Mouse (Mus musculus): ENCODE measurements around the gene Helt. TPM values are rescaled to one million over a fixed set of nuclear protein-coding genes. Genes with fewer than 3 reads are reported as not detected.

The Helt gene
- total and polyA plus RNA-seq, 3 experiments = not detected

- no peak overlapping the region for H3K9ac ChIP-seq (ENCODE audit: insufficient read depth, low read depth)
- DNase-seq (ENCODE audit: extremely low read depth) = no peak
- no peak overlapping the region for H3K27ac ChIP-seq (ENCODE audit: insufficient read depth, low read depth)
- no peak for TF ChIP-seq MEF2A (IDR thresholded peaks at IDR 0.05; ENCODE audit: borderline replicate concordance, low read depth, low read length)
- no peak for TF ChIP-seq USF2 (conservative IDR thresholded peaks at IDR 0.05; ENCODE audit: low read depth, low read length)
- TF ChIP-seq NELFE (IDR thresholded peaks at IDR 0.05; ENCODE audit: low read depth, low read length) = no peak
- TF ChIP-seq RCOR1 (conservative IDR thresholded peaks at IDR 0.05; ENCODE audit: low read depth, low read length) = no peak
- TF ChIP-seq RAD21 (IDR thresholded peaks at IDR 0.05; ENCODE audit: low read depth, low read length) = no peak
- TF ChIP-seq MXI1 (IDR thresholded peaks at IDR 0.05; ENCODE audit: low read depth, low read length) = no peak
- no peak for TF ChIP-seq SIN3A (IDR thresholded peaks at IDR 0.05; ENCODE audit: low read length)
- TF ChIP-seq POLR2A (IDR thresholded peaks at IDR 0.05; ENCODE audit: low read depth, low read length) = no peak
- no peak for TF ChIP-seq KAT2A (IDR thresholded peaks at IDR 0.05; ENCODE audit: insufficient replicate concordance, low read length)
- TF ChIP-seq BHLHE40 (IDR thresholded peaks at IDR 0.05; ENCODE audit: low read depth, low read length) = no peak
- no peak overlapping the region for H3K4me2 ChIP-seq (ENCODE audit: insufficient read depth, low read depth, poor library complexity, severe bottlenecking)
- H3K79me2 ChIP-seq (replicated peaks; ENCODE audit: control insufficient read depth, extremely low read depth, insufficient read depth, poor library complexity, severe bottlenecking) = no peaks in the 10 kb centered on the region
- H3K27me3 ChIP-seq (replicated peaks) = no peaks in the 10 kb centered on the region
- H3K4me1 ChIP-seq (ENCODE audit: control insufficient read depth in 1 of 2, insufficient read depth in 2 of 2) = no peaks in the 10 kb centered on the region
- peaks cover 2% of the 10 kb centered on the region for H3K9me3 ChIP-seq (replicated peaks; ENCODE audit: low read length)
- H3K4me3 ChIP-seq (replicated peaks in 1 of 3; ENCODE audit: low read depth in 2 of 3, low read length in 2 of 3, poor library complexity in 1 of 3) = no peak overlapping the region
- in situ Hi-C loops (cut with MboI; ENCODE audit: low pct_ligation_motif_present, low pct_unique_long_range_greater_than_20kb, low sequenced_read_pairs) (no loop called here), dilution Hi-C loops (cut with MboI; ENCODE audit: extremely low pct_ligation_motif_present, extremely low pct_unique_long_range_greater_than_20kb, low sequenced_read_pairs) (no loop called here)
- no peaks in the 10 kb centered on the region for H3K36me3 ChIP-seq (replicated peaks in 1 of 2; ENCODE audit: control insufficient read depth in 1 of 2, insufficient read depth in 1 of 2, low read length in 1 of 2)
These were observed 36.4 kb downstream of the Helt start for GRCm38 (mm10) chr8:46257921-46258682.

- Histone ChIP-seq H3K79me2 (replicated peaks; ENCODE audit: control insufficient read depth, extremely low read depth, insufficient read depth, poor library complexity, severe bottlenecking) (no peaks in the 10 kb centered on the region), H3K36me3 (replicated peaks in 1 of 2; ENCODE audit: control insufficient read depth in 1 of 2, insufficient read depth in 1 of 2, low read length in 1 of 2) (no peaks in the 10 kb centered on the region), H3K9ac (ENCODE audit: insufficient read depth, low read depth) (no peak overlapping the region), H3K4me2 (ENCODE audit: insufficient read depth, low read depth, poor library complexity, severe bottlenecking) (no peak overlapping the region), H3K4me3 (replicated peaks in 1 of 3; ENCODE audit: low read depth in 2 of 3, low read length in 2 of 3, poor library complexity in 1 of 3) (no peak overlapping the region), H3K27me3 (replicated peaks) (no peaks in the 10 kb centered on the region), H3K27ac (ENCODE audit: insufficient read depth, low read depth) (no peak overlapping the region), H3K9me3 (replicated peaks; ENCODE audit: low read length) (no peaks in the 10 kb centered on the region), H3K4me1 (ENCODE audit: control insufficient read depth in 1 of 2, insufficient read depth in 2 of 2) (no peaks in the 10 kb centered on the region)
- in situ Hi-C loops (cut with MboI; ENCODE audit: low pct_ligation_motif_present, low pct_unique_long_range_greater_than_20kb, low sequenced_read_pairs) = no loop called here
- no peak for TF ChIP-seq MYC (IDR thresholded peaks at IDR 0.05; ENCODE audit: low read depth, low read length)
- TF ChIP-seq ETS1 (conservative IDR thresholded peaks at IDR 0.05; ENCODE audit: low read depth, low read length) = no peak
- no peak for TF ChIP-seq MAX (IDR thresholded peaks at IDR 0.05; ENCODE audit: low read length)
- no peak for TF ChIP-seq BHLHE40 (IDR thresholded peaks at IDR 0.05; ENCODE audit: low read depth, low read length)
- TF ChIP-seq GABPA (IDR thresholded peaks at IDR 0.05; ENCODE audit: insufficient replicate concordance, low read depth, low read length) = no peak
- TF ChIP-seq MAFK (IDR thresholded peaks at IDR 0.05; ENCODE audit: insufficient replicate concordance, low read length) = no peak
- no peak for TF ChIP-seq USF2 (conservative IDR thresholded peaks at IDR 0.05; ENCODE audit: low read depth, low read length)
- no peak for TF ChIP-seq HCFC1 (IDR thresholded peaks at IDR 0.05; ENCODE audit: low read depth, low read length)
- TF ChIP-seq POLR2AphosphoS2 (IDR thresholded peaks at IDR 0.05; ENCODE audit: low read depth, low read length) = no peak
- no peak for TF ChIP-seq TBP (conservative IDR thresholded peaks at IDR 0.05; ENCODE audit: low read depth, low read length)
- no peak for TF ChIP-seq CTCF (conservative IDR thresholded peaks at IDR 0.05 in 1 of 2, IDR thresholded peaks at IDR 0.05 in 1 of 2; ENCODE audit: low read depth in 2 of 2, low read length in 2 of 2)
- TF ChIP-seq UBTF (IDR thresholded peaks at IDR 0.05; ENCODE audit: low read depth, low read length) = no peak
- no peak for TF ChIP-seq SIN3A (IDR thresholded peaks at IDR 0.05; ENCODE audit: low read length)
- no peak for TF ChIP-seq MAZ (IDR thresholded peaks at IDR 0.05; ENCODE audit: low read depth, low read length)
- dilution Hi-C loops (cut with MboI; ENCODE audit: extremely low pct_ligation_motif_present, extremely low pct_unique_long_range_greater_than_20kb, low sequenced_read_pairs) = no loop called here
- no peak for DNase-seq (ENCODE audit: extremely low read depth)
These were observed 42.0 kb downstream of the Helt start for GRCm38 (mm10) chr8:46252456-46252855.

Data from CH12.LX (cell line).